Mouse (Mus musculus) small intestine, adult 2 months (tissue): ENCODE results near the gene Ppp1r3c. TPM values are rescaled to one million over a fixed set of nuclear protein-coding genes. Genes with fewer than 3 reads are reported as not detected.

ENCODE experiments used
- H3K27ac ChIP-seq: fragments of 200-500 bp; 2 replicates; pipeline ENCODE4 v1.5.1; 2012; ENCODE audit warnings: low read depth, low read length, control low read depth, inconsistent platforms; ENCODE audit not compliant: insufficient read depth
- H3K27me3 ChIP-seq: fragments of 200-500 bp; 2 replicates; pipeline ENCODE4 v1.6.1; 2012; ENCODE audit warnings: mild to moderate bottlenecking, moderate library complexity, low read length, inconsistent platforms; ENCODE audit not compliant: control insufficient read depth, insufficient read depth
- H3K36me3 ChIP-seq: fragments of 200-500 bp; 2 replicates; pipeline ENCODE4 v1.6.1; 2012; ENCODE audit warnings: mild to moderate bottlenecking, low read length, control low read depth, inconsistent platforms; ENCODE audit not compliant: control insufficient read depth, insufficient read depth
- H3K4me1 ChIP-seq: fragments of 200-500 bp; 2 replicates; pipeline ENCODE4 v1.6.1; 2012; ENCODE audit warnings: low read length, inconsistent platforms, mixed read lengths; ENCODE audit not compliant: control insufficient read depth, insufficient read depth, insufficient read length
- H3K4me3 ChIP-seq: fragments of 200-500 bp; 2 replicates; pipeline ENCODE4 v1.5.1; 2012; ENCODE audit warnings: low read depth, mild to moderate bottlenecking, control low read depth, inconsistent platforms, low read length, moderate library complexity
- CTCF ChIP-seq: fragments of 200-500 bp; IDR thresholded peaks from 2 replicates; pipeline ENCODE4 v1.5.1; 2012; ENCODE audit warnings: low read depth, mild to moderate bottlenecking, control low read depth, inconsistent platforms, low read length, moderate library complexity, mixed read lengths; ENCODE audit not compliant: insufficient replicate concordance, insufficient read length; ENCODE audit errors: extremely low read depth
- POLR2A ChIP-seq: fragments of 200-500 bp; IDR thresholded peaks from 2 replicates; pipeline ENCODE4 v1.6.1; 2012; ENCODE audit warnings: low read depth, mild to moderate bottlenecking, control low read depth, inconsistent platforms, low read length, moderate library complexity
- WGBS: fragments of 180-500 bp; shearing (Covaris S2); methylation state at CpG from one replicate; pipeline ENCODE4 v1.1.7; 2018; 5-methylcytosine and 5-hydroxymethylcytosine counted together
- polyA plus RNA-seq: library from polyadenylated mRNA; depleted of rRNA; stranded (reverse); fragments of >200 nt; gene quantifications from 2 replicates; pipeline ENCODE4 v1.2.3, GENCODE M21; 2012; rRNA removed

Gene Ppp1r3c
- 0.55 and 0.75 TPM in 2 replicates for polyA plus RNA-seq

GRCm38 (mm10) chr19:36736537-36736936 is at the start of gene Ppp1r3c:
Gene Ppp1r3c (minus strand): TSS chr19:36736653.
- peak within 1 kb of the TSS; percentile 51; the same call in 1 of the 2 replicates for H3K27ac ChIP-seq
- no peaks in the 10 kb centered on the region for H3K36me3 ChIP-seq
- WGBS = under 1% methylated on average over 33 of the region's 33 CpGs
- no peak for TF ChIP-seq CTCF
- peak; percentile 89 for TF ChIP-seq POLR2A
- H3K4me3 ChIP-seq = peak within 1 kb of the TSS; percentile 56
- H3K27me3 ChIP-seq = peaks cover 7% of the 10 kb centered on the region
- H3K4me1 ChIP-seq = peaks cover 3% of the 10 kb centered on the region

GRCm38 (mm10) chr19:36783179-36783578 is 46.7 kb upstream of the Ppp1r3c start:
- 82% methylated on average over 6 of the region's 6 CpGs for WGBS
- no peaks in the 10 kb centered on the region for H3K36me3 ChIP-seq
- no peak overlapping the region for H3K4me3 ChIP-seq
- H3K4me1 ChIP-seq = no peaks in the 10 kb centered on the region
- H3K27ac ChIP-seq = no peak overlapping the region
- no peaks in the 10 kb centered on the region for H3K27me3 ChIP-seq
- TF ChIP-seq CTCF = no peak
- no peak for TF ChIP-seq POLR2A

- TF ChIP-seq POLR2A (no peak), CTCF (no peak)
- no peak overlapping the region for H3K27ac ChIP-seq
- H3K36me3 ChIP-seq = no peaks in the 10 kb centered on the region
- no peaks in the 10 kb centered on the region for H3K27me3 ChIP-seq
- H3K4me1 ChIP-seq = no peaks in the 10 kb centered on the region
- H3K4me3 ChIP-seq = no peak overlapping the region
- 80% methylated on average over 3 of the region's 3 CpGs for WGBS
These were observed 46.1 kb upstream of the Ppp1r3c start for GRCm38 (mm10) chr19:36782591-36782990.

GRCm38 (mm10) chr19:36781996-36782395 is 45.5 kb upstream of the Ppp1r3c start:
- Histone ChIP-seq H3K4me1 (no peaks in the 10 kb centered on the region), H3K4me3 (no peak overlapping the region), H3K36me3 (no peaks in the 10 kb centered on the region), H3K27ac (no peak overlapping the region), H3K27me3 (no peaks in the 10 kb centered on the region)
- WGBS = 36% methylated on average over 3 of the region's 3 CpGs
- TF ChIP-seq CTCF (no peak), POLR2A (no peak)

GRCm38 (mm10) chr19:36780375-36780774 is 43.9 kb upstream of the Ppp1r3c start:
- TF ChIP-seq POLR2A = no peak
- TF ChIP-seq CTCF = no peak
- no peak overlapping the region for H3K27ac ChIP-seq
- WGBS = 80% methylated on average over 1 of the region's 1 CpGs
- no peaks in the 10 kb centered on the region for H3K36me3 ChIP-seq
- H3K27me3 ChIP-seq = no peaks in the 10 kb centered on the region
- H3K4me1 ChIP-seq = no peaks in the 10 kb centered on the region
- no peak overlapping the region for H3K4me3 ChIP-seq

GRCm38 (mm10) chr19:36779765-36780164 is 43.3 kb upstream of the Ppp1r3c start:
- no peaks in the 10 kb centered on the region for H3K36me3 ChIP-seq
- no peak overlapping the region for H3K4me3 ChIP-seq
- TF ChIP-seq CTCF (no peak), POLR2A (no peak)
- H3K27me3 ChIP-seq = no peaks in the 10 kb centered on the region
- WGBS = 59% methylated on average over 3 of the region's 3 CpGs
- no peak overlapping the region for H3K27ac ChIP-seq
- H3K4me1 ChIP-seq = no peaks in the 10 kb centered on the region

- H3K27ac ChIP-seq = no peak overlapping the region
- H3K4me1 ChIP-seq = no peaks in the 10 kb centered on the region
- TF ChIP-seq POLR2A = no peak
- TF ChIP-seq CTCF = no peak
- H3K27me3 ChIP-seq = no peaks in the 10 kb centered on the region
- H3K4me3 ChIP-seq = no peak overlapping the region
- no peaks in the 10 kb centered on the region for H3K36me3 ChIP-seq
- WGBS = 92% methylated on average over 8 of the region's 8 CpGs
These were observed 39.1 kb upstream of the Ppp1r3c start for GRCm38 (mm10) chr19:36775531-36775930.
